Mouse (Mus musculus): ENCODE measurements around the gene Olfr638. TPM values are rescaled to one million over a fixed set of nuclear protein-coding genes. Genes with fewer than 3 reads are reported as not detected.
"Not testable (repeated sequence)": the region's sequence is repeated elsewhere in the genome, so short reads cannot be mapped to it uniquely, and the experiment has no call there.

The Olfr638 gene
- not detected in 2 replicates for polyA plus RNA-seq (2014; fragmentation: Nextera tagmentation; extraction: Ambion mirVana)

DNA sequence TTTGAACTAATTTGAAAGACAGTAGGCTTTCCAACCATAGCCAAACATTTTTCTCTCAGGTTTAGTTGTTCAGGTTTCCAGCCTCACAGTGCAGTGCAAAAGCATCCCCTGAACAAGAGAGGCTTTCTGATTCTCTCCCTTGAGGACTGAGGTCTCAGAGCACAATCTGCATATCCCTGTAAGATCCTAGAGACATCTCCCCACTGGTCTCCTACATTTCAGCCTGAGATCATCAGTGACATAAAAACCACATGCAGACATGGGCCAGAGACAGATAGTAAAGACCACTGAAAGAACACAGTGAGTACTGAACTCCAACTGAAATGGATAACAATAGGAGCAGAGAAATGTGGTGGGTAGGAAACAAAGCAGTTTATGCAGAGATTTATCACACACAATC, at the start of gene Olfr638:
Gene Olfr638 (plus strand): TSS at position 301 of the 400 bp plus-strand sequence.
- H3K9ac ChIP-seq (replicated peaks; ENCODE audit: low read depth, low read length) = no peak within 1 kb of the TSS
- no peaks in the 10 kb centered on the region for H3K36me3 ChIP-seq (ENCODE audit: control insufficient read depth, insufficient read depth, low read length)
- H3K4me1 ChIP-seq (ENCODE audit: control insufficient read depth, insufficient read depth, low read length) = no peaks in the 10 kb centered on the region
- ATAC-seq (ENCODE audit: low read depth) = no peak
- no peaks in the 10 kb centered on the region for H3K9me3 ChIP-seq (ENCODE audit: control insufficient read depth, low read length)
- H3K27me3 ChIP-seq (ENCODE audit: control insufficient read depth, insufficient read depth, low read length) = no peaks in the 10 kb centered on the region
- H3K27ac ChIP-seq (ENCODE audit: low read depth, low read length) = no peak within 1 kb of the TSS
- H3K4me2 ChIP-seq (ENCODE audit: low read depth, low read length) = no peak within 1 kb of the TSS
- H3K4me3 ChIP-seq (ENCODE audit: low read depth, low read length) = no peak within 1 kb of the TSS

DNA sequence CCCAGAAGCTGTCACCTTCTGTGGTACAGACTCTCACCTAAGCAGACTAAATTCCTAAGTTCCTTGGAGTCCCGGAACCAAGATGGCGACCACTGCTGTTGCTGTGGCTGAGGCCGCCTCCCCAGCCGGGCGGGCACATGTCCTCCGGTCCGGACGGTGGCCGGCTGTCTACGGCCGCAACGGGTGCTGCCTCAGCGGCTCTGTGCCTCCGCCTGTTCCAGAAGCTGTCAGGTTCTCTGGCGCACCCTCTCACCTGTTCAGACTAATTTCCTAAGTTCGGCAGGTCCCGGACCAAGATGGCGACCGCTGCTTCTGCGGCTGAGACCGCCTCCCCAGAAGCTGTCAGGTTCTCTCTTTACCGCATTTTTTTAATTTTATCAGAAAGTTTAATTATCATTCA, 31.7 kb upstream of the Olfr638 start:
- 97% methylated on average over 22 of the region's 22 CpGs for WGBS
- H3K4me1 ChIP-seq (ENCODE audit: control insufficient read depth, insufficient read depth, low read length); ATAC-seq (ENCODE audit: low read depth): not testable (repeated sequence)

DNA sequence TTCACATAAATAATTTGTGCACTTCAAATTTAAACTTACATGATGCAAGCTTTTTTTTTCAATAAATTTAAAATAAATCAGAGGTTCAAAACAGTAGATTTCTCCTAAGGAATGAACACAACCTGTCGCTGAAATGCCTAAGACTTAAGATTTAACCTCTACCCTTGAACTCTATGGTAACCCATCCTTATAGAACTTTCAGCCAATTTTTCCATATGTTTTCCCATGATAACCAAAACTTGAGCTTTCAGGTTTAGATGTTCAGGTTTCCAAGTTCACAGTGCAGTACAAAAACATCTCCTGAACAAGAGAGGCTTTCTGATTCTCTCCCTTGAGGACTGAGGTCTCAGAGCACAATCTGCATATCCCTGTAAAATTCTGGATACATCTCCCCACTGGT, 27.7 kb upstream of the Olfr638 start, which contains the start of gene Olfr635:
Gene Olfr635 (plus strand): TSS at position 301 of the 400 bp plus-strand sequence.
- Histone ChIP-seq H3K36me3 (ENCODE audit: control insufficient read depth, insufficient read depth, low read length) (no peaks in the 10 kb centered on the region), H3K4me1 (ENCODE audit: control insufficient read depth, insufficient read depth, low read length) (no peaks in the 10 kb centered on the region), H3K9me3 (ENCODE audit: control insufficient read depth, low read length) (no peaks in the 10 kb centered on the region), H3K27ac (ENCODE audit: low read depth, low read length) (no peak within 1 kb of the TSS), H3K4me3 (ENCODE audit: low read depth, low read length) (no peak within 1 kb of the TSS), H3K27me3 (ENCODE audit: control insufficient read depth, insufficient read depth, low read length) (no peaks in the 10 kb centered on the region), H3K4me2 (ENCODE audit: low read depth, low read length) (no peak within 1 kb of the TSS), H3K9ac (replicated peaks; ENCODE audit: low read depth, low read length) (no peak within 1 kb of the TSS)
- ATAC-seq (ENCODE audit: low read depth) = no peak
- WGBS = 83% methylated on average over 1 of the region's 1 CpGs

More for the DNA sequence above, 31.7 kb upstream of the Olfr638 start:
- not testable (repeated sequence) for H3K27ac ChIP-seq (ENCODE audit: low read depth, low read length); H3K4me3 ChIP-seq (ENCODE audit: low read depth, low read length); H3K27me3 ChIP-seq (ENCODE audit: control insufficient read depth, insufficient read depth, low read length); H3K9me3 ChIP-seq (ENCODE audit: control insufficient read depth, low read length); H3K9ac ChIP-seq (replicated peaks; ENCODE audit: low read depth, low read length); H3K36me3 ChIP-seq (ENCODE audit: control insufficient read depth, insufficient read depth, low read length); H3K4me2 ChIP-seq (ENCODE audit: low read depth, low read length)

DNA sequence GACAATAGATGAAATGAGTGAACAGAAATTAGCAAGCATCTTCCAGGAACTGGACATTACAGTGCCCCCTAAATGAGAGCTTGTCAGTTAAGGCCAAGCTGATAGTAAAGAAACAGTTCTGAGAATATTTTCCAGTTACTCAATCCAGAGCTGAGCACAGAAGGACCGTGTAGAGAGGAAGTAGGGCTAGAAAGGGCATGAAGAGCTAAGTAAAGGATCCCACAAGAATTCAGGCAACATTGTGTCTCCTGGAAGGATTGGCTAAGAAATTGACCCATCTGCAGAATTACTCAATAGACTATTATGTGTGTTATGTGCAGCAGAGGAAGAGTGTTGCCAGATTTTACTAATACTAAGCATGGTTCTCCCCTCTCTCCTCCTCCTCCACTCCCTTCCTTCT, 26.8 kb upstream of the Olfr638 start:
- no peak overlapping the region for H3K4me3 ChIP-seq (ENCODE audit: low read depth, low read length)
- WGBS = 83% methylated on average over 1 of the region's 1 CpGs
- no peak overlapping the region for H3K4me2 ChIP-seq (ENCODE audit: low read depth, low read length)

DNA sequence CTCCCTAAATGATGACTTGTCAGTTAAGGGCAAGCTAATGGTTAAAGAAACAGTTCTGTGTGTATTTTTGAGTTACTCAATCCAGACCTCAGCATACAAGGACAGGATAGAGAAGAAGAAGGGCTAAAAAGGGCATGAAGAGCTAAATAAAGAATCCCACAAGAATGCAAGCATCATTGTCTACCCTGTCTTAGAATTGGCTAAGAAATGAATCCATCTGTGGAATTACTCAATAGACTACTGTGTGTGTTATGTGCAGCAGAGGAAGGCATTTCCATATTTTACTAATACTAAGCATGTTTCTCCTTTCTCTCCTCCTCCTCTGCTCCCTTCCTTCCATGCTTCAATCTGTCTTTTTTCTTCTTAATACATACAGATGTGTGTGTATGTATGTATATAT, 578 bp downstream of the Olfr638 start:
- no peak for ATAC-seq (ENCODE audit: low read depth)
- Histone ChIP-seq H3K9ac (replicated peaks; ENCODE audit: low read depth, low read length) (no peak overlapping the region), H3K4me2 (ENCODE audit: low read depth, low read length) (no peak overlapping the region), H3K27ac (ENCODE audit: low read depth, low read length) (no peak overlapping the region), H3K27me3 (ENCODE audit: control insufficient read depth, insufficient read depth, low read length) (no peaks in the 10 kb centered on the region), H3K4me3 (ENCODE audit: low read depth, low read length) (no peak overlapping the region), H3K9me3 (ENCODE audit: control insufficient read depth, low read length) (no peaks in the 10 kb centered on the region), H3K36me3 (ENCODE audit: control insufficient read depth, insufficient read depth, low read length) (no peaks in the 10 kb centered on the region), H3K4me1 (ENCODE audit: control insufficient read depth, insufficient read depth, low read length) (no peaks in the 10 kb centered on the region)

More for the DNA sequence above, 26.8 kb upstream of the Olfr638 start:
- H3K27ac ChIP-seq (ENCODE audit: low read depth, low read length) = no peak overlapping the region
- H3K36me3 ChIP-seq (ENCODE audit: control insufficient read depth, insufficient read depth, low read length) = no peaks in the 10 kb centered on the region
- H3K4me1 ChIP-seq (ENCODE audit: control insufficient read depth, insufficient read depth, low read length) = no peaks in the 10 kb centered on the region
- H3K9ac ChIP-seq (replicated peaks; ENCODE audit: low read depth, low read length) = no peak overlapping the region
- no peaks in the 10 kb centered on the region for H3K9me3 ChIP-seq (ENCODE audit: control insufficient read depth, low read length)
- no peaks in the 10 kb centered on the region for H3K27me3 ChIP-seq (ENCODE audit: control insufficient read depth, insufficient read depth, low read length)
- ATAC-seq (ENCODE audit: low read depth) = no peak

DNA sequence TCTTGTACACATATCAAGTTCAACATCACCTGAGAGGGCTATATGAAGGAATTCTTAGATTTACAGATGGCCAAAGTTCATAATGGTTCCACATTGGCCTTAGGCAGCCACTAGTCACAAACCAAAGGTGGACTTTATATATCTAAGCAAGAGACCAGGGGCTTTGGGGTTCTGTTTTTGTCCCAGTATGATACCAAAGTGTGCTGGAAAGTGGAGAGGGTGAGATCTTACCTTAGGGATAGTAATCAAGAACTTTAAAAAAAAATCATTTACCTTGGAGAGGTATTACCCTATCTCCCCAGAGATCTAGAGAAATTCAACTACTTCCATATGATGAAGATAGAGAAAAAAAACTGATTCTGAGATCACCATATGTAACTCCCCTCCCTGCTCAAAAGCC, 18.7 kb downstream of the Olfr638 start, which contains the start of gene Olfr639:
Gene Olfr639 (minus strand): TSS at position 101 of the 400 bp plus-strand sequence.
- Histone ChIP-seq H3K36me3 (ENCODE audit: control insufficient read depth, insufficient read depth, low read length) (no peaks in the 10 kb centered on the region), H3K4me1 (ENCODE audit: control insufficient read depth, insufficient read depth, low read length) (no peaks in the 10 kb centered on the region), H3K4me3 (ENCODE audit: low read depth, low read length) (no peak within 1 kb of the TSS), H3K27ac (ENCODE audit: low read depth, low read length) (no peak within 1 kb of the TSS), H3K9me3 (ENCODE audit: control insufficient read depth, low read length) (no peaks in the 10 kb centered on the region), H3K9ac (replicated peaks; ENCODE audit: low read depth, low read length) (no peak within 1 kb of the TSS), H3K27me3 (ENCODE audit: control insufficient read depth, insufficient read depth, low read length) (no peaks in the 10 kb centered on the region), H3K4me2 (ENCODE audit: low read depth, low read length) (no peak within 1 kb of the TSS)
- no peak for ATAC-seq (ENCODE audit: low read depth)

DNA sequence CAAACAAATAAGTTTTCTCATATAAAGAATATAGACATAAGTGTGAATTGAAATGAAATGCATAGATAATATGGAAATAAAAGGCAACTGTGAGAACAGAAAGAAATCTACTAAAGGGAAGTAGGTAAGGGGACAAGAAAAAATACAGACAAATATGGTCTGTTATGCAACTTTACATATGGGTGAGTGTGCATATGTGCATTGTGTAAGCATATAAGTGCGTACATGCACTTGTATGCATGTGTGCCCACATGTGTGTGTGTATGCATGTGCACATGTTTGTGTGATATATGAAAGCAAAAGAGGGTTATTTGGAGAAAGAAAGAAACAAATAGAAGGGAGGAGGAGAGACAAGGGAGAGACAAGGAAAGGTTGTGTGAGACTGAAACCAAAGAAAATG, 20.4 kb downstream of the Olfr638 start:
- no peak for ATAC-seq (ENCODE audit: low read depth)
- H3K4me2 ChIP-seq (ENCODE audit: low read depth, low read length) = no peak overlapping the region
- no peak overlapping the region for H3K27ac ChIP-seq (ENCODE audit: low read depth, low read length)
- no peak overlapping the region for H3K9ac ChIP-seq (replicated peaks; ENCODE audit: low read depth, low read length)
- H3K4me1 ChIP-seq (ENCODE audit: control insufficient read depth, insufficient read depth, low read length) = no peaks in the 10 kb centered on the region
- no peaks in the 10 kb centered on the region for H3K36me3 ChIP-seq (ENCODE audit: control insufficient read depth, insufficient read depth, low read length)
- no peak overlapping the region for H3K4me3 ChIP-seq (ENCODE audit: low read depth, low read length)
- H3K9me3 ChIP-seq (ENCODE audit: control insufficient read depth, low read length) = no peaks in the 10 kb centered on the region
- no peaks in the 10 kb centered on the region for H3K27me3 ChIP-seq (ENCODE audit: control insufficient read depth, insufficient read depth, low read length)
- WGBS = 88% methylated on average over 1 of the region's 1 CpGs

DNA sequence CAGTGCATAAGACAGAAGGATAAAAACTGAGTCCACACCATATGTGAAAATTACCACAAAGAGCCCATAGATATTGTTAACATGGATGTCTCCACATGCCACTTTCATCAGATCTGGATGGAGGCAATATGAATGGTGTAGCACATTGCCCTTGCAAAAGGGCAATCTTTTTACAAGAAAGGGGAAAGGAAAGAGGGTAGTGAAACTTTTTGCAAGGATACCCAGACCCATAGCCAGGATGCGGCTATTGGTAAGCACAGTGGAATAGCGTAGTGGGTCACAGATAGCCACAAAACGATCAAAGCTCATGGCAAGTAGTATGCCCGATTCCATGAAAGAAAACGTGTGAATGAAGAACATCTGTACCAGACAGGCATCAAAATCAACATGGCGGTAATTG, 23.1 kb downstream of the Olfr638 start:
- Histone ChIP-seq H3K36me3 (ENCODE audit: control insufficient read depth, insufficient read depth, low read length) (no peaks in the 10 kb centered on the region), H3K4me1 (ENCODE audit: control insufficient read depth, insufficient read depth, low read length) (no peaks in the 10 kb centered on the region), H3K4me3 (ENCODE audit: low read depth, low read length) (no peak overlapping the region), H3K27me3 (ENCODE audit: control insufficient read depth, insufficient read depth, low read length) (no peaks in the 10 kb centered on the region), H3K4me2 (ENCODE audit: low read depth, low read length) (no peak overlapping the region), H3K27ac (ENCODE audit: low read depth, low read length) (no peak overlapping the region), H3K9me3 (ENCODE audit: control insufficient read depth, low read length) (no peaks in the 10 kb centered on the region), H3K9ac (replicated peaks; ENCODE audit: low read depth, low read length) (no peak overlapping the region)
- WGBS = 88% methylated on average over 6 of the region's 6 CpGs
- ATAC-seq (ENCODE audit: low read depth) = no peak

DNA sequence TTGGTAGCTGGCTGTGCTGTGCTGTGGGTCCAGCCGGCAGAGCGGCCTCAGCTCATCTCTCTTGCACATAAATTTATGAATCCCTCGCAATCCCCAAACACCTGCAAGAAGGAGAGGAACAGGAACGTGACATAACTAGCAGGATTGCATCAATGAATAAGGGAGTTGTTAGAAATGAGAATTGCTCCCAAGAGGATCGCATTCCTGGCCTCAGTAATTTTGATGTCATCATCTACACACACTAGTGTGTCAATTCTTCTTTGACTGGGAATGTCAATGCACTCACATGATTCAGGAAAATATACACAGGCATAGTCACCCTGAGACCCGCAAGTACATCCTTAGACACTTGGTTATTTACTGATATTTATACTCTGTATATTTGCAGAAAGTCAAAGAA, 26.9 kb downstream of the Olfr638 start, which contains the start of gene Olfr640:
Gene Olfr640 (minus strand): TSS at position 101 of the 400 bp plus-strand sequence.
- ATAC-seq (ENCODE audit: low read depth) = no peak
- no peak within 1 kb of the TSS for H3K27ac ChIP-seq (ENCODE audit: low read depth, low read length)
- H3K4me2 ChIP-seq (ENCODE audit: low read depth, low read length) = no peak within 1 kb of the TSS
- WGBS = 72% methylated on average over 6 of the region's 6 CpGs
- no peaks in the 10 kb centered on the region for H3K36me3 ChIP-seq (ENCODE audit: control insufficient read depth, insufficient read depth, low read length)
- H3K9me3 ChIP-seq (ENCODE audit: control insufficient read depth, low read length) = no peaks in the 10 kb centered on the region
- no peak within 1 kb of the TSS for H3K4me3 ChIP-seq (ENCODE audit: low read depth, low read length)
- no peak within 1 kb of the TSS for H3K9ac ChIP-seq (replicated peaks; ENCODE audit: low read depth, low read length)
- no peaks in the 10 kb centered on the region for H3K4me1 ChIP-seq (ENCODE audit: control insufficient read depth, insufficient read depth, low read length)
- H3K27me3 ChIP-seq (ENCODE audit: control insufficient read depth, insufficient read depth, low read length) = no peaks in the 10 kb centered on the region

Measured in neural tube, embryonic 14.5 days (tissue).